Mouse (Mus musculus) cerebellum, adult 2 months (tissue): ENCODE measurements at regions not wholly inside any gene's neighbourhood (a gene's known extent, or its start where the extent isn't known, plus 50 kb on each side); places are given as distances from the start of the nearest gene placed in this dataset.

ENCODE experiments used
- CTCF ChIP-seq: fragments of 200-500 bp; IDR thresholded peaks from 2 replicates; pipeline ENCODE4 v1.5.1; 2011; ENCODE audit warnings: low read depth, mild to moderate bottlenecking, control low read depth, low read length, moderate library complexity, borderline replicate concordance; ENCODE audit not compliant: insufficient read depth
- POLR2A ChIP-seq: fragments of 200-500 bp; IDR thresholded peaks from 2 replicates; pipeline ENCODE4 v1.6.1; 2011; ENCODE audit warnings: low read length, control low read depth, borderline replicate concordance; ENCODE audit not compliant: insufficient read depth

- TF ChIP-seq CTCF: no peak
- no peak for TF ChIP-seq POLR2A
Measured at GRCm38 (mm10) chr2:145017625-145018167, 149.9 kb upstream of the Slc24a3 start.
